Mouse (Mus musculus) MEL (cell line): Measurements from ENCODE around the gene Phf3. TPM values are rescaled to one million over a fixed set of nuclear protein-coding genes. Genes with fewer than 3 reads are reported as not detected.

Experiments used
- DNase-seq: peaks from one replicate; pipeline ENCODE4 v3.0.0; 2011; ENCODE audit warnings: low read depth, low spot score
- H3K27ac ChIP-seq: 2 replicates; pipeline ENCODE4 v1.5.1; 2012; ENCODE audit warnings: low read depth, mild to moderate bottlenecking, control low read depth, low read length, moderate library complexity; ENCODE audit not compliant: control insufficient read depth
- H3K27me3 ChIP-seq, 2 experiments: fragments of 150-350 bp in 1 of 2; sonication (generic) in 1 of 2; 2 replicates each; pipeline ENCODE4 v1.6.1; 2012; ENCODE audit warnings: low read length in 2 of 2, mild to moderate bottlenecking in 2 of 2, improper control_type of control experiment in 1 of 2, moderate library complexity in 1 of 2; ENCODE audit not compliant: insufficient read depth in 2 of 2, control insufficient read depth in 1 of 2
- H3K36me3 ChIP-seq, 2 experiments: 2 replicates each; pipeline ENCODE4 v1.6.1; 2012 to 2014; ENCODE audit warnings: low read length in 2 of 2, improper control_type of control experiment in 1 of 2, inconsistent platforms in 1 of 2, mild to moderate bottlenecking in 1 of 2; ENCODE audit not compliant: insufficient read depth in 2 of 2, control insufficient read depth in 1 of 2
- H3K4me1 ChIP-seq, 2 experiments: fragments of 150-350 bp in 1 of 2; sonication (generic) in 1 of 2; 2 replicates each; pipeline ENCODE4 v1.6.1; 2012; ENCODE audit warnings: low read length in 2 of 2, improper control_type of control experiment in 1 of 2, mild to moderate bottlenecking in 1 of 2; ENCODE audit not compliant: insufficient read depth in 2 of 2, control insufficient read depth in 1 of 2
- H3K4me3 ChIP-seq, 2 experiments: fragments of 150-350 bp in 1 of 2; sonication (generic) in 1 of 2; 2 replicates each; pipeline ENCODE4 v1.5.1; 2012; ENCODE audit warnings: low read depth in 2 of 2, low read length in 2 of 2, mild to moderate bottlenecking in 2 of 2, moderate library complexity in 2 of 2, control low read depth in 1 of 2, improper control_type of control experiment in 1 of 2; ENCODE audit not compliant: control insufficient read depth in 1 of 2, insufficient read depth in 1 of 2
- H3K79me2 ChIP-seq: 2 replicates; pipeline ENCODE4 v1.6.1; 2012; ENCODE audit warnings: mild to moderate bottlenecking, low read length, moderate library complexity; ENCODE audit not compliant: control insufficient read depth, poor library complexity, insufficient read depth
- H3K9ac ChIP-seq: 2 replicates; pipeline ENCODE4 v1.6.1; 2012; ENCODE audit warnings: low read depth, mild to moderate bottlenecking, control low read depth, low read length, moderate library complexity; ENCODE audit not compliant: control insufficient read depth, poor library complexity, severe bottlenecking
- H3K9me3 ChIP-seq: fragments of 150-350 bp; sonication (generic); replicated peaks from 2 replicates; pipeline ENCODE4 v1.6.1; 2012; ENCODE audit warnings: mild to moderate bottlenecking, low read length, improper control_type of control experiment, moderate library complexity; ENCODE audit not compliant: insufficient read depth
- CHD1 ChIP-seq: IDR thresholded peaks from 2 replicates; pipeline ENCODE4 v1.6.1; 2012; ENCODE audit warnings: low read depth, mild to moderate bottlenecking, inconsistent platforms, low read length, improper control_type of control experiment
- ELF1 ChIP-seq: IDR thresholded peaks from 2 replicates; pipeline ENCODE4 v1.6.1; 2014; ENCODE audit warnings: low read depth, mild to moderate bottlenecking, inconsistent platforms, low read length, improper control_type of control experiment, moderate library complexity
- EP300 ChIP-seq, 2 experiments: IDR thresholded peaks; 2 replicates each; pipeline ENCODE4 v1.6.1; 2011; ENCODE audit warnings: improper control_type of control experiment in 2 of 2, low read length in 2 of 2, low read depth in 1 of 2, mild to moderate bottlenecking in 1 of 2
- ETS1 ChIP-seq: IDR thresholded peaks from 2 replicates; pipeline ENCODE4 v1.6.1; 2012; ENCODE audit warnings: low read depth, mild to moderate bottlenecking, inconsistent platforms, low read length, improper control_type of control experiment, moderate library complexity
- GATA1 ChIP-seq: IDR thresholded peaks from 2 replicates; pipeline ENCODE4 v1.6.1; 2011; ENCODE audit warnings: low read depth, low read length, improper control_type of control experiment
- KAT2A ChIP-seq: conservative IDR thresholded peaks from 2 replicates; pipeline ENCODE4 v1.6.1; 2012; ENCODE audit warnings: low read depth, low read length, improper control_type of control experiment, inconsistent platforms
- MAX ChIP-seq: IDR thresholded peaks from 2 replicates; pipeline ENCODE4 v1.6.1; 2011; ENCODE audit warnings: low read length, improper control_type of control experiment
- MXI1 ChIP-seq: IDR thresholded peaks from 2 replicates; pipeline ENCODE4 v1.6.1; 2011; ENCODE audit warnings: mild to moderate bottlenecking, low read depth, low read length, improper control_type of control experiment
- MYB ChIP-seq: IDR thresholded peaks from 2 replicates; pipeline ENCODE4 v1.6.1; 2011; ENCODE audit warnings: mild to moderate bottlenecking, low read depth, low read length, improper control_type of control experiment
- MYC ChIP-seq: IDR thresholded peaks from 2 replicates; pipeline ENCODE4 v1.6.1; 2011; ENCODE audit warnings: low read depth, mild to moderate bottlenecking, low read length, improper control_type of control experiment, moderate library complexity
- NRF1 ChIP-seq: IDR thresholded peaks from 2 replicates; pipeline ENCODE4 v1.6.1; 2014; ENCODE audit warnings: low read depth, mild to moderate bottlenecking, inconsistent platforms, low read length, improper control_type of control experiment, moderate library complexity; ENCODE audit not compliant: poor library complexity, insufficient read depth, severe bottlenecking
- POLR2A ChIP-seq, 2 experiments: IDR thresholded peaks; 2 replicates each; pipeline ENCODE4 v1.6.1; 2011 to 2012; ENCODE audit warnings: low read length in 2 of 2, mild to moderate bottlenecking in 2 of 2, control low read depth in 1 of 2, improper control_type of control experiment in 1 of 2, low read depth in 1 of 2, moderate library complexity in 1 of 2; ENCODE audit not compliant: control insufficient read depth in 1 of 2, insufficient read depth in 1 of 2, poor library complexity in 1 of 2
- RAD21 ChIP-seq: IDR thresholded peaks from 2 replicates; pipeline ENCODE4 v1.6.1; 2011; ENCODE audit warnings: mild to moderate bottlenecking, low read depth, low read length, improper control_type of control experiment
- RCOR1 ChIP-seq: IDR thresholded peaks from 2 replicates; pipeline ENCODE4 v1.6.1; 2012; ENCODE audit warnings: low read depth, mild to moderate bottlenecking, inconsistent platforms, low read length, improper control_type of control experiment
- SIN3A ChIP-seq: IDR thresholded peaks from 2 replicates; pipeline ENCODE4 v1.6.1; 2012; ENCODE audit warnings: low read length, improper control_type of control experiment, inconsistent platforms
- SMC3 ChIP-seq: IDR thresholded peaks from 2 replicates; pipeline ENCODE4 v1.6.1; 2011; ENCODE audit warnings: low read depth, low read length, improper control_type of control experiment
- TAL1 ChIP-seq: IDR thresholded peaks from 2 replicates; pipeline ENCODE4 v1.6.1; 2012; ENCODE audit warnings: mild to moderate bottlenecking, inconsistent platforms, low read length, moderate library complexity, mixed read lengths
- TCF12 ChIP-seq: IDR thresholded peaks from 2 replicates; pipeline ENCODE4 v1.6.1; 2014; ENCODE audit warnings: low read depth, mild to moderate bottlenecking, inconsistent platforms, low read length, improper control_type of control experiment, moderate library complexity
- UBTF ChIP-seq: IDR thresholded peaks from 2 replicates; pipeline ENCODE4 v1.6.1; 2012; ENCODE audit warnings: low read depth, mild to moderate bottlenecking, inconsistent platforms, low read length, improper control_type of control experiment, moderate library complexity, borderline replicate concordance; ENCODE audit not compliant: insufficient read depth
- ZNF384 ChIP-seq: IDR thresholded peaks from 2 replicates; pipeline ENCODE4 v1.6.1; 2012; ENCODE audit warnings: low read depth, mild to moderate bottlenecking, inconsistent platforms, low read length, improper control_type of control experiment
- polyA plus RNA-seq, 2 experiments: library from polyadenylated mRNA; stranded (reverse) in 1 of 2; unstranded in 1 of 2; fragments of >175 nt in 1 of 2; fragments of >200 nt in 1 of 2; gene quantifications; 2 replicates each; pipeline versions ENCODE4 v1.2.1 to v1.2.4; 2012; ENCODE audit warnings: low replicate concordance in 2 of 2, low read depth in 1 of 2; ENCODE audit not compliant: insufficient read length in 2 of 2, insufficient read depth in 1 of 2, missing spikeins in 1 of 2
- total RNA-seq: library from RNA; depleted of rRNA; stranded (reverse); fragments of 300-350 nt; gene quantifications from 2 replicates; pipeline ENCODE4 v1.2.3, GENCODE M21; 2012

Phf3 gene
- total and polyA plus RNA-seq, 3 experiments = 32.5 to 606 (median 50.6) TPM

DNA sequence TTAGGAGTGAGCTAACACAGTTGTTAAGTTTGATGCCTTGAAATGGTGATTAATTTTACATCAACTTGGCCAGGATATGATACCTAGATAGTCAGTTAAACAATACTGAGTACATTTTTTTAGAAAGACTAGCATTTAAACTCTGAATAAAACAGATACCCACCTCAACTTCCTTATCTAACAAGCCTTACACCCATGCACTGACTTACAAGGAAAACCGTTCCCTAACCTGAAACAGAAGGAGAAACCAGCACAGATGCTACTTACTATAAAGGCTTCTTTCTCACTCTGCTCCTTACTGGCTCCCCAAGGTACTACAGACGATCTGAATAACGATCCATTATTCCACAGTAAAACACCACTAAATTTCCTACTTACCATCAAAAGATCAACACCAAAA lies 21.2 kb downstream of the Phf3 start:
- peak; percentile 59 for DNase-seq
- Histone ChIP-seq H3K9me3 (no peaks in the 10 kb centered on the region), H3K9ac (no peak overlapping the region; the same call in 1 of the 2 replicates)
- TF ChIP-seq POLR2A (IDR thresholded peaks at IDR 0.05; ENCODE audit: control insufficient read depth in 1 of 2, insufficient read depth in 1 of 2, low read depth in 1 of 2, low read length in 2 of 2, poor library complexity in 1 of 2) (no peak), TCF12 (peak; percentile 53; the same call in 1 of the 2 replicates), ETS1 (peak; percentile 63; the same call in 1 of the 2 replicates), GATA1 (peak; percentile 86), MYB (peak; percentile 67), ZNF384 (0 out of 2 replicates have a peak, but pooled peaks have one; percentile 17), MYC (no peak), UBTF (no peak), KAT2A (0 out of 2 replicates have a peak, but pooled peaks have one; percentile 24), TAL1 (no peak), SMC3 (no peak), EP300 (IDR thresholded peaks at IDR 0.05; ENCODE audit: low read depth in 1 of 2, low read length in 2 of 2) (peak; percentile 78 to 85), RCOR1 (peak; percentile 46; the same call in 1 of the 2 replicates), MAX (no peak), CHD1 (no peak), ELF1 (no peak)
- TF ChIP-seq, all 39 proteins: peak for 8
- H3K27me3 ChIP-seq = no peaks in the 10 kb centered on the region
- peaks cover 17 to 24% of the 10 kb centered on the region in 2 experiments for H3K4me1 ChIP-seq
- peaks cover 3 to 34% of the 10 kb centered on the region in 2 experiments; a peak in 3 of 4 replicates for H3K36me3 ChIP-seq
- H3K4me3 ChIP-seq = no peak overlapping the region
- peak overlapping the region; percentile 79 for H3K27ac ChIP-seq
- peaks cover 21% of the 10 kb centered on the region for H3K79me2 ChIP-seq

- no peak overlapping the region for H3K4me3 ChIP-seq
- peak overlapping the region; percentile 79 for H3K27ac ChIP-seq
- no peak overlapping the region for H3K9ac ChIP-seq
- H3K27me3 ChIP-seq = no peaks in the 10 kb centered on the region
- peak; percentile 77 for DNase-seq
- peaks cover 17 to 24% of the 10 kb centered on the region in 2 experiments for H3K4me1 ChIP-seq
- H3K79me2 ChIP-seq = peaks cover 25% of the 10 kb centered on the region
- peak; percentile 99 for TF ChIP-seq ETS1
- TF ChIP-seq SIN3A = peak; percentile 52; the same call in 1 of the 2 replicates
- no peak for TF ChIP-seq RAD21
- TF ChIP-seq GATA1 = peak; percentile 82
- TF ChIP-seq ELF1 = peak; percentile 67
- peak; percentile 42; the same call in 1 of the 2 replicates for TF ChIP-seq TAL1
- TF ChIP-seq MYB = 0 out of 2 replicates have a peak, but pooled peaks have one; percentile 47
- peak; percentile 70 for TF ChIP-seq TCF12
- no peak for TF ChIP-seq NRF1
- TF ChIP-seq EP300 (IDR thresholded peaks at IDR 0.05; ENCODE audit: low read depth in 1 of 2, low read length in 2 of 2) = peak; percentile 74 to 79
- peak; percentile 46; the same call in 1 of the 2 replicates for TF ChIP-seq MXI1
- peaks cover 3 to 34% of the 10 kb centered on the region in 2 experiments; a peak in 3 of 4 replicates for H3K36me3 ChIP-seq
- H3K9me3 ChIP-seq = no peaks in the 10 kb centered on the region
Measured at GRCm38 (mm10) chr1:30851920-30852319, 21.8 kb downstream of the Phf3 start.
